Mouse (Mus musculus) MEL-GATA-1-ER (cell line): ENCODE results near the gene Plekhh2.

Experiments used
- DNase-seq: peaks from one replicate; pipeline ENCODE4 v3.0.0-alpha.2; 2012; ENCODE audit warnings: low read depth; ENCODE audit errors: extremely low read depth

Gene Plekhh2

DNA sequence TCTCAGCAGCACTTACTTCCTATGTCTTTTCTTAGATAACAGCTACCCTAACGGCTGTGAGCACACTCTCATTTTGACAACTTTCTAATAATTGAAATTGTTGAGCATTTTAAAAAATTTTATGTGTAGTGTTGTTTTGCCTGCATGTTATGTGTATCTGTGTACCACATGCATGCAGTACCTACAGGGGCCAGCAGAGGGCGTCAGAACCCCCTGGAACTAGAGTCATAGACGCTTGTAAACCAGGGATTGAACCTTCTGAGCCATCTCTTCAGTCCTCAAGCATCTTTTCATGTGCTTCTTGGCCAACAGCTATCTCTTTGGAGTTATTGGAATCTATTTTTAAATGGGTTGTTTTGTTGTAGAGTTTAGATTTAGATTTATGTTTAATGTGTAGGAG, 130.2 kb downstream of the Plekhh2 start:
- peak; percentile 34 for DNase-seq

DNA sequence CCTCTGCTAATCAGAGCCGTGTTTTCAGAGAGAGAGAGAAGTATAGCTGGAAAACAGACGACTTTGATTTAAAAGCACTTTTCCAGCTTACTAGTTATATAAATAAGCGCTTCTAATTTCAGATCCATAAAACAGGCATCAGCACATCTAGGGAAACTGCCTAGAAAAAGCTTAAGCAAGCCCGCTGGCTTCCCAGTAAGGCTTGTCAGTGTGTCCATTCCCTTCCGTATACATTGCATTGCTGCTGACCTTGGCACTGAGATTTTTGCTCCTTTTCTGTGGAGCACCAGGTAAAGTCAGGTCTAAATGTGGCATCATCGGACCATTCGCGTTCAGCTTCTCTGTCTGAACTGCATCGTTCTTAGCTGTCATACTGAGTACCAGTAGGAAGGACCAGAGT, 130.6 kb downstream of the Plekhh2 start:
- no peak for DNase-seq

DNA sequence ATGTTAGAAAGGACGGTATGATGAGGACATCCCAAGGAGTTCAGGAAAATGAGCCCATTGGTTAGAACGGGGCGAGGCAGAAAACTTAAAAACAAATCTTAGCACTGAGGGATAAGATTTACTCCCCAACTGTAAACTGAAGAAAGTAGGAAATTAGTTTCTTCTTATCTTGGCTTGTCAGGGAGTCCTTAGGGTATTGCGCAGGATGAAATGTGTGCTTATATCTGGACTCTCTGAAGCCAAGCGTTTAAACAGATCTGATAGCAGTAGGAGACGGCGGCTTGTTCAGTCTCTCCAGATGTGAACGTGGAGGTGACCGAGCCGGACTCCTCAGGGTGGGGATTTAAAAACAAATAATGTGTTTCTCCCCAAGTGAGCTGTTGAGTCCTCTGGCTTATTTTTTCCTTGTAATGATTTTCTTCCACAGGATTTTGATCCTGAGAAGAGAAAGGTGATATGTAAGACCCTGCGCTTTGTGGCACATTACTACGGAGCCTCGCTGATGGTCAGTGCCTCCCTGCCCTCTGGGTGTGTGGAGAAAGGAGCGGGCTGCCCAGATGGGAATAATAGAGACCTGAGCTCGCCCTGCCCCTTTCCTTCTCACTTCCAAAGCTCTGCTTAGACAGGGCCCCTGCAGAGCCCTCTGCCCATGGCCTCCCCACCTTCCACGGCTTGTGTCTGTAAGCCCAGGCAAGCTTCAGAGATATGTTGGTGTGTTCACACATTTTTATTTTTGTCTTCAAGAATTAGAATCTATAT, 132.8 kb downstream of the Plekhh2 start:
- DNase-seq, result peak; percentile 38

- no peak for DNase-seq
Observed at GRCm38 (mm10) chr17:84645119-84645518, 133.4 kb downstream of the Plekhh2 start.

GRCm38 (mm10) chr17:84645894-84646293, 134.2 kb downstream of the Plekhh2 start:
- DNase-seq, result no peak

- no peak for DNase-seq
Observed at GRCm38 (mm10) chr17:84646477-84646876, 134.8 kb downstream of the Plekhh2 start.

DNA sequence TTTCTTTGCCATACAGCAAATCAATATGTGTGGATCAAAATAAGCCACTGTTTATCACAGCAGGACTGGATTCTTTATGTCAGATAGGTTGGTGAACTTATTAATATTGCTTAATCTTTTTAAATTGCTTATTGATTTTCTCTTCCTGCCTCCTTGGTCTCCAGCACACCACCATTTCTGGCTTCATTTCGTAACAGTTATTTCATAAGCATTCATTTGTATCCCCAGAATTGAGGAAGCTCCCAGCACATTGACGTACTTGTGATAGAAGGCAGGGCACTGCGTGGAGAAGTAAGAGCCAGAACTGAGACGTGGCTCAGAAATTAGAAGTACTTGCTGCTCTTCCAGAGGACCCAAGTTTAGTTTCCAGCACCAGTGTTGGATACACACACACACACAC, 135.9 kb downstream of the Plekhh2 start:
- DNase-seq, result no peak

DNA sequence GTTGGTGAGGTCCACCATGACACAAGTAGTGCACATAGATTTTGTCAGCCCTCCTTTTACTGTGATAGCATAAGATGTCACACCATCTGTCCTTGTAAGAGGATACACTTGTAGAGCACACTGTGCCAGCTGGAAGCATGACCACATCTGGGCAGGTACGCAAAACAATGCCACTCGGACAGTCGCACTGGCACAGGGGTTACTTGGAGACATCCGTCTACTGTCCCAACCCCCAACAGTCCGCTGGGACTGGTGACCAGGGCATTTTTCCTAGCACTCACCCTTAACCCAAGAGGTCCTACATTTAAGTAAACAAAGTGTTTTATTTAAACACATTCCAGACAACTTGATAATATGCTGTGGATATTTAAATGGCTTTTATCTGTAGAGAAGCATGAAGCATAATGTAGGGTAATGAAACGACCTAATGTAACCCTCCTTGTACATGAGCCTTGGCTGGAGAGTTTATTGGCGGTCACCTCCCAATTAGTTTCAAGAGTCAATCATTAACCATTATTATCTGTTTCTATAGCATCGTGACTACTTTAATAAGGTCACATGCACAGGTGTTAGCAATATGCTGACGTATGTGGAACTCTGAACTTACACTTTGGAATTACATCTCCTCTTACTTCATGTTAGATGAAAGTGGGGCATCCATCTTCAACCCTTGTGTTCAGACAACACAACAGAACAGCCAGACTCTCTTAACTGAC, 138.8 kb downstream of the Plekhh2 start:
- no peak for DNase-seq

DNA sequence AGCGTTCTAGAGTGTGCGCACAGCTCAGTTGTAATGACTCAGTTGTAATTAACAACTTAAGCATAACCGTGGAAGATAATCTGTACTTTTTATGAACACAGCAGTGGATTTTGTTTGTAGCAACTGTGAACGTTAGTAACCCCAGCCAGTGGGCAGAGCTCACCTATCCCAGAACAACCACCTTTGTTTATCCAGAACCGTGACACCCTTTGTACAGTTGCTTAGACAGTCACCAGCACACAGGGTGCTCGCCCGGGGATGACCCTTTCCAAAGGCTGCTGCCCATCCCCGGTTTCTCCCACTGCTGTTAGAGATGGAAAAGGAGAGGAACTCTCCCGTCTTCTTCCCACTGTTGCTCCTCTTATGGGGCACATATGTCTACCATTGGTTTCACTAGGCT, 141.8 kb downstream of the Plekhh2 start:
- no peak for DNase-seq

- no peak for DNase-seq
Observed at GRCm38 (mm10) chr17:84656205-84656604, 144.5 kb downstream of the Plekhh2 start.

GRCm38 (mm10) chr17:84656653-84657421, 145.1 kb downstream of the Plekhh2 start:
- DNase-seq, result no peak

- DNase-seq, result no peak
Observed at GRCm38 (mm10) chr17:84657422-84657732, 145.7 kb downstream of the Plekhh2 start.

DNA sequence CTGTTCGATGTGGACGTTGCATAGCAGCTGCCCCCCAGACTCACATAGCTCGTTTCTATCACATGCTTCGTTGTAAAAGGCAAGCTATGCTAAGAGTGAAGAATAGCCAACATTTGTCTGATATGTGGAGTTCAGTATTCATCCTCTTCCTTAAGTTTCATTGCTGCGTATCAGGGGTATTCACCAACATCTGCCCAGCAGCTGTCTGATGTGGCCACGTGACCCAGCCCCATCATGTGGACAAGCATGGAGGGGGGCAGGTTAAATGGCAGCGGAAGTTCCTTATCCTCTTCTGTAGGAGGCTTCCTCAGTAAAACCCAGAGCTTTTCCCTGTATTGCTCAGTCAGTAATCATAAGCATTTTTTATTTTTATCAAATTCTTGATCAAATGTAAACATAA, 146.1 kb downstream of the Plekhh2 start:
- no peak for DNase-seq

GRCm38 (mm10) chr17:84658195-84658594, 146.5 kb downstream of the Plekhh2 start:
- no peak for DNase-seq

DNA sequence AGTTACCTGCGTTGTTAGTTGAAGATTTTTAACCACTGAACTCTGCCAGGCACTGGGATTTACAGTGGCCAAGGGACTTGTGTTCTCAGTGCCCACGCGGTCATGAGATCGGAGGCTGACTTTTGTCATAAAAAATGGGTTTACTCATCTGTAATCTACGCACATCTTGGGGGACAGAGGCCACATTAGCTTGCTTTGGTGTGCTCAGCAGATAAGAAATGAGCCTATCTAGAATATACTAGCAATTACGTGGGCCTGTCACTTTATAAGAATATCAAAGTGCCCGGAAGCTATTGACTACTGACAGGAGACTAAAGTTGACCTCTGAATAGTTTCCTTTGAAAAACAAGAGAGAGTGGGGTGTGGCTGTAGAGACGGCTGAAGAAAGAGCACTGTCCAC, 147.3 kb downstream of the Plekhh2 start:
- DNase-seq, result no peak

DNA sequence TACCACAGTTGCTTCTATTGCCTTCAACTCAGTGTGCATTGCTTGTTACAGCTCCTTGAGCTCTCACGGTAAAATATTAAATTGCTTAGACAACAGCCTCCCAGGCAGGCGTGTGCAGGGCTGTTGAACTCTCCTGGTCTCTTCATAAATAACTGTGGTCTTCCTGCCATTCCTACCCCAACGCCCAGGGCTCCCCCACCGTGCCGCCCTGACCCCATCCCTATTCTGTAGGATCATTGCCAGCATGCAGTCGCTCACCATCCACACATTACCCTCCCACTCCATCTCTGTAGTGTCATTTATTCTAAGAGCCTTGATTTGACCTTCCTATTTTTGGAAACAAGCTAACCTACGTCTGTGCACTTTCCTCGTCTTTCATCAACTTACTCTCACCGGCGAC, 153.4 kb downstream of the Plekhh2 start:
- no peak for DNase-seq

DNA sequence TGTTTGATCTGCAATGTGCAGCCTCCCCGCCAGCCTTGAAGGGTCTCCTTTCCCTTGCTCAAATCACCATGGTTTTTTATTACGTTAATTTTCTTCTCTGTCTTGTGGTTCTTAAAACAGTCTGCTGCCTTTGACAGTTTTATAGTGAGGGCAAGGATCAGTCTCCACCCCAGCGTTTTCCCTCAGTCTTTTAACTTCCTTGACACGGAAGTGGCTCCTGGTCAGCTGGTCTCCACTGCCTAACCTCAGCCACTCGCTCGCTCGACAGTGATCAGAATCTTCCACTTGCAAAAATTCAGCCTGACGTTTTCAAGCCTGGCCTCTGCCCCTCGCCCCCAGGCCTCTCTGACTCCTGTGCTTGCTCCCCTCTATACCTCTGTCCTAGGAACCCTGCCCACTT, 154.0 kb downstream of the Plekhh2 start:
- no peak for DNase-seq

DNA sequence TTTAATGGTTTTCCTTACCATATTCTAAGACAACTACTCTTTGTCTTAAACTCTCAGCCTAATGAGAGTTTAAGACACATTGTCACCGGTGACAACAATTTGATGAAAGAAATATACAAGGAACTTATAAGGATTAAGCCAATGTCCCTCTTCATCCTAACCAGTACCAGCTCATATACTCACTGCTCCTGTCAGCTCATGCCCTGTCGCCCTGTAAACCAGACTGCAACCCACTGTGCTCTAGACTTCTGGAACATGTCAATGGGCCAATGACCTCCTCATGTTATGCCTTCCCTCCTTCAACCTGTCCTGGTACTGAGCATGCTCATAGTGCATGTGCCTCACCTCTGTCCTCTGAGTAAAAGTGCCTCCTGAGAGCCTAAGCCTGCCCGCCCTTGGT, 156.2 kb downstream of the Plekhh2 start:
- DNase-seq, result no peak
